Mouse (Mus musculus): ENCODE measurements around the gene Fdps. TPM values are rescaled to one million over a fixed set of nuclear protein-coding genes. Genes with fewer than 3 reads are reported as not detected.

Fdps gene
- total and polyA plus RNA-seq, 2 experiments from 2014 or later: 401 to 407 TPM

GRCm38 (mm10) chr3:89058361-89058760 is 43.4 kb downstream of the Fdps start:
- no peak for ATAC-seq (ENCODE audit: low FRiP score)

More at GRCm38 (mm10) chr3:89058361-89058760, 43.4 kb downstream of the Fdps start:
- no peak overlapping the region for H3K4me2 ChIP-seq (ENCODE audit: low read depth, low read length, poor library complexity, severe bottlenecking)
- no peak for DNase-seq (ENCODE audit: low spot score)
- 97% methylated on average over 9 of the region's 9 CpGs for WGBS
- TF ChIP-seq CTCF (IDR thresholded peaks at IDR 0.05): no peak
- H3K36me3 ChIP-seq (ENCODE audit: insufficient read depth, low read length): peaks cover 53% of the 10 kb centered on the region
- H3K27ac ChIP-seq (ENCODE audit: low read depth, low read length): no peak overlapping the region
- H3K9ac ChIP-seq (replicated peaks; ENCODE audit: low read length, poor library complexity, severe bottlenecking): no peak overlapping the region
- no peaks in the 10 kb centered on the region for H3K4me1 ChIP-seq (ENCODE audit: insufficient read depth, low read length)
- no peaks in the 10 kb centered on the region for H3K9me3 ChIP-seq (ENCODE audit: low read length)
- no peak overlapping the region for H3K4me3 ChIP-seq (ENCODE audit: low read depth, low read length)
- H3K27me3 ChIP-seq (ENCODE audit: insufficient read depth, low read length): no peaks in the 10 kb centered on the region

Other genes with a start within 250 kb of the Fdps start
- 39.6 and 52.1 TPM in 2 replicates for gene Msto1, start 188.0 kb downstream of the Fdps start, total RNA-seq (2014; rRNA removed)
- gene Msto1, start 188.0 kb downstream of the Fdps start, polyA plus RNA-seq (2015; fragmentation: Nextera tagmentation; extraction: Ambion mirVana): 46.3 and 50.8 TPM in 2 replicates
- gene Ash1l, start 151.3 kb downstream of the Fdps start, total RNA-seq (2014; rRNA removed): 25.0 and 29.7 TPM in 2 replicates
- gene Ash1l, start 151.3 kb downstream of the Fdps start, polyA plus RNA-seq (2015; fragmentation: Nextera tagmentation; extraction: Ambion mirVana): 12.2 and 15.8 TPM in 2 replicates
- gene Dap3, start 150.8 kb downstream of the Fdps start, total RNA-seq (2014; rRNA removed): 53.5 and 62.3 TPM in 2 replicates
- gene Dap3, start 150.8 kb downstream of the Fdps start, polyA plus RNA-seq (2015; fragmentation: Nextera tagmentation; extraction: Ambion mirVana): 108 and 111 TPM in 2 replicates
- 177 and 187 TPM in 2 replicates for gene Rusc1, start 8.6 kb downstream of the Fdps start, total RNA-seq (2014; rRNA removed)
- 103 and 107 TPM in 2 replicates for gene Rusc1, start 8.6 kb downstream of the Fdps start, polyA plus RNA-seq (2015; fragmentation: Nextera tagmentation; extraction: Ambion mirVana)
- gene Gm43738, start 860 bp downstream of the Fdps start, total RNA-seq (2014; rRNA removed): not detected in 2 replicates
- not detected in 2 replicates for gene Gm43738, start 860 bp downstream of the Fdps start, polyA plus RNA-seq (2015; fragmentation: Nextera tagmentation; extraction: Ambion mirVana)
- gene Pklr, start 34.2 kb upstream of the Fdps start, total RNA-seq (2014; rRNA removed): 0.47 TPM in 1 of 2 replicates, not detected in the other
- 0.05 and 0.10 TPM in 2 replicates for gene Pklr, start 34.2 kb upstream of the Fdps start, polyA plus RNA-seq (2015; fragmentation: Nextera tagmentation; extraction: Ambion mirVana)
- gene Hcn3, start 58.2 kb upstream of the Fdps start, total RNA-seq (2014; rRNA removed): 94.8 and 97.8 TPM in 2 replicates
- 44.8 and 46.7 TPM in 2 replicates for gene Hcn3, start 58.2 kb upstream of the Fdps start, polyA plus RNA-seq (2015; fragmentation: Nextera tagmentation; extraction: Ambion mirVana)
- 38.9 and 44.5 TPM in 2 replicates for gene Clk2, start 62.8 kb upstream of the Fdps start, total RNA-seq (2014; rRNA removed)
- gene Clk2, start 62.8 kb upstream of the Fdps start, polyA plus RNA-seq (2015; fragmentation: Nextera tagmentation; extraction: Ambion mirVana): 12.1 and 12.6 TPM in 2 replicates
- gene Scamp3, start 75.5 kb upstream of the Fdps start, total RNA-seq (2014; rRNA removed): 71.1 and 84.8 TPM in 2 replicates
- 151 and 158 TPM in 2 replicates for gene Scamp3, start 75.5 kb upstream of the Fdps start, polyA plus RNA-seq (2015; fragmentation: Nextera tagmentation; extraction: Ambion mirVana)
- gene Fam189b, start 81.2 kb upstream of the Fdps start, total RNA-seq (2014; rRNA removed): 12.7 and 22.2 TPM in 2 replicates
- gene Fam189b, start 81.2 kb upstream of the Fdps start, polyA plus RNA-seq (2015; fragmentation: Nextera tagmentation; extraction: Ambion mirVana): 32.5 and 37.5 TPM in 2 replicates
- gene Gba, start 101.0 kb upstream of the Fdps start, total RNA-seq (2014; rRNA removed): 56.8 and 64.6 TPM in 2 replicates
- gene Gba, start 101.0 kb upstream of the Fdps start, polyA plus RNA-seq (2015; fragmentation: Nextera tagmentation; extraction: Ambion mirVana): 46.1 and 48.3 TPM in 2 replicates
- gene Thbs3, start 113.2 kb upstream of the Fdps start, total RNA-seq (2014; rRNA removed): 38.5 and 42.9 TPM in 2 replicates
- gene Thbs3, start 113.2 kb upstream of the Fdps start, polyA plus RNA-seq (2015; fragmentation: Nextera tagmentation; extraction: Ambion mirVana): 39.0 and 47.6 TPM in 2 replicates
- 101 and 108 TPM in 2 replicates for gene Mtx1, start 125.1 kb upstream of the Fdps start, total RNA-seq (2014; rRNA removed)
- gene Mtx1, start 125.1 kb upstream of the Fdps start, polyA plus RNA-seq (2015; fragmentation: Nextera tagmentation; extraction: Ambion mirVana): 176 and 189 TPM in 2 replicates
- gene Muc1, start 127.1 kb upstream of the Fdps start, total RNA-seq (2014; rRNA removed): 2.8 and 3.8 TPM in 2 replicates
- 0.52 and 1.5 TPM in 2 replicates for gene Muc1, start 127.1 kb upstream of the Fdps start, polyA plus RNA-seq (2015; fragmentation: Nextera tagmentation; extraction: Ambion mirVana)
- 74.7 and 93.9 TPM in 2 replicates for gene Krtcap2, start 144.0 kb upstream of the Fdps start, total RNA-seq (2014; rRNA removed)
- gene Krtcap2, start 144.0 kb upstream of the Fdps start, polyA plus RNA-seq (2015; fragmentation: Nextera tagmentation; extraction: Ambion mirVana): 219 TPM in 2 replicates
- 112 and 124 TPM in 2 replicates for gene Trim46, start 144.3 kb upstream of the Fdps start, total RNA-seq (2014; rRNA removed)
- gene Trim46, start 144.3 kb upstream of the Fdps start, polyA plus RNA-seq (2015; fragmentation: Nextera tagmentation; extraction: Ambion mirVana): 69.1 TPM in 2 replicates
- gene Dpm3, start 157.4 kb upstream of the Fdps start, total RNA-seq (2014; rRNA removed): 198 and 223 TPM in 2 replicates
- gene Dpm3, start 157.4 kb upstream of the Fdps start, polyA plus RNA-seq (2015; fragmentation: Nextera tagmentation; extraction: Ambion mirVana): 69.4 and 81.1 TPM in 2 replicates
- gene Slc50a1, start 168.6 kb upstream of the Fdps start, total RNA-seq (2014; rRNA removed): 22.8 and 32.0 TPM in 2 replicates
- gene Slc50a1, start 168.6 kb upstream of the Fdps start, polyA plus RNA-seq (2015; fragmentation: Nextera tagmentation; extraction: Ambion mirVana): 42.4 and 48.7 TPM in 2 replicates
- 6.6 and 7.1 TPM in 2 replicates for gene Efna1, start 179.2 kb upstream of the Fdps start, total RNA-seq (2014; rRNA removed)
- gene Efna1, start 179.2 kb upstream of the Fdps start, polyA plus RNA-seq (2015; fragmentation: Nextera tagmentation; extraction: Ambion mirVana): 8.9 and 9.4 TPM in 2 replicates
- 93.5 and 115 TPM in 2 replicates for gene Efna3, start 221.0 kb upstream of the Fdps start, total RNA-seq (2014; rRNA removed)
- gene Efna3, start 221.0 kb upstream of the Fdps start, polyA plus RNA-seq (2015; fragmentation: Nextera tagmentation; extraction: Ambion mirVana): 52.3 and 58.4 TPM in 2 replicates
- gene Efna4, start 236.1 kb upstream of the Fdps start, total RNA-seq (2014; rRNA removed): 3.0 and 7.9 TPM in 2 replicates
- gene Efna4, start 236.1 kb upstream of the Fdps start, polyA plus RNA-seq (2015; fragmentation: Nextera tagmentation; extraction: Ambion mirVana): 2.5 and 3.5 TPM in 2 replicates
- gene Adam15, start 248.0 kb upstream of the Fdps start, total RNA-seq (2014; rRNA removed): 63.4 and 88.8 TPM in 2 replicates
- 73.6 and 79.4 TPM in 2 replicates for gene Adam15, start 248.0 kb upstream of the Fdps start, polyA plus RNA-seq (2015; fragmentation: Nextera tagmentation; extraction: Ambion mirVana)